Mouse (Mus musculus): ENCODE data around the gene Mpl.

GRCm38 (mm10) chr4:118413553-118413952, 43.8 kb downstream of the Mpl start:
- TF ChIP-seq CTCF (IDR thresholded peaks at IDR 0.05; ENCODE audit: control insufficient read depth, insufficient read depth, insufficient replicate concordance, low read depth, low read length) (no peak), POLR2A (IDR thresholded peaks at IDR 0.05; ENCODE audit: control insufficient read depth, low read depth, low read length) (no peak)

Measured in testis, adult 2 months (tissue).